Mouse (Mus musculus): ENCODE results near the gene Bcl6. TPM values are rescaled to one million over a fixed set of nuclear protein-coding genes. Genes with fewer than 3 reads are reported as not detected.

The Bcl6 gene
- polyA plus RNA-seq, 2 experiments, result 0.19 to 0.63 TPM

DNA sequence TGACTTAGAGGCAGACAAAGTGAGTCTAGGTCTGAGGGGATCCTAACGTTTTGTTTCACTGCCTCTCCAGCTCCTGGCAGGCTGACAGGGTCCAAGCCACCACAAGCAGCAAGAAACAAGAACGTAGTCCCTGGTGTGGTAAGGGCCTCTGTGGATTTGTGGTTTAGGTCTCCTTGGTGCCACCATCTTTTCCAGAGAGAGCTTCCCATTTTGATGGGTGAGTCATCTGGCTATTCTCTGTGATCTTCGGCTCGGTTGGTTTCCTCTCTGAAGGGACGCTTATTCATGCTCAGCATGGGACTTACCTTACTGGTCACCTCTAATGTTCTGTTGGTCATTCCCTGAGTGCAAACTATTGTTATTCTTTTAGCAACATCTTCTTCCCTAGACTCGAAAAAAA is 27.6 kb upstream of the Bcl6 start:
- no peaks in the 10 kb centered on the region for H3K36me3 ChIP-seq (replicated peaks; ENCODE audit: control insufficient read depth, insufficient read depth, low read depth)
- no peaks in the 10 kb centered on the region for H3K9me3 ChIP-seq (ENCODE audit: control insufficient read depth, low read length)
- no peak overlapping the region for H3K4me3 ChIP-seq (ENCODE audit: insufficient read depth in 1 of 2, low read depth in 2 of 2, low read length in 2 of 2)
- H3K27me3 ChIP-seq (ENCODE audit: control insufficient read depth, insufficient read depth, low read length), result no peaks in the 10 kb centered on the region
- TF ChIP-seq EP300 (IDR thresholded peaks at IDR 0.05; ENCODE audit: low read depth), result no peak
- no peak for TF ChIP-seq CTCF (IDR thresholded peaks at IDR 0.05; ENCODE audit: low read depth)
- no peaks in the 10 kb centered on the region; a peak in 1 of 4 replicates for H3K4me1 ChIP-seq (replicated peaks; ENCODE audit: control insufficient read depth in 2 of 2, insufficient read depth in 2 of 2, low read length in 1 of 2)
- no peak overlapping the region for H3K9ac ChIP-seq (replicated peaks)
- H3K4me2 ChIP-seq (ENCODE audit: low read depth), result no peak overlapping the region
- ATAC-seq (ENCODE audit: insufficient read depth) (no peak), DNase-seq (ENCODE audit: low read depth in 3 of 3, low spot score in 3 of 3) (no peak)
- H3K27ac ChIP-seq, result no peak overlapping the region
- WGBS (ENCODE audit: insufficient replicate concordance), result 18% methylated on average over 6 of the region's 6 CpGs

DNA sequence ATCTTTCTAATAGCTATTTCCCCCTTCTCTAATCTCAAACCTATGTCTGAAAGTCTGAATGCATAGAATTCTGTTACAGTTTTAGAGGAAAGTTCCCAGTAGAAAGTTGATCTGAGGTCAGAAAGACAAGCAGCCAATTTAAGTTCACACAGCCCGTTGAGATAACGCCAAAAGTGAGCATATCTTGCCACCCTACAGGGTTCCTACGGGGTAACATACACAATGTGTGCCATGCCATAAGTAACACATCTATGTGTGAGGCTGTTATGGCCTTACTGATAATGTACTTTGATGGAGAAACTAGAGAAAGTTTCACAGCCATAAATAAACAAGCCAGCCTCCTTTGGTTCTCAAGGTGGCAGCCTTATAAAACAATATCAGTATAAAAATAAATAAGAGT is 25.7 kb upstream of the Bcl6 start:
- ATAC-seq (ENCODE audit: insufficient read depth), result no peak
- Histone ChIP-seq H3K27me3 (ENCODE audit: control insufficient read depth, insufficient read depth, low read length) (no peaks in the 10 kb centered on the region), H3K9ac (replicated peaks) (no peak overlapping the region), H3K9me3 (ENCODE audit: control insufficient read depth, low read length) (no peaks in the 10 kb centered on the region), H3K4me1 (replicated peaks; ENCODE audit: control insufficient read depth in 2 of 2, insufficient read depth in 2 of 2, low read length in 1 of 2) (no peaks in the 10 kb centered on the region; a peak in 1 of 4 replicates), H3K27ac (no peak overlapping the region), H3K4me2 (ENCODE audit: low read depth) (no peak overlapping the region), H3K36me3 (replicated peaks; ENCODE audit: control insufficient read depth, insufficient read depth, low read depth) (no peaks in the 10 kb centered on the region), H3K4me3 (ENCODE audit: insufficient read depth in 1 of 2, low read depth in 2 of 2, low read length in 2 of 2) (no peak overlapping the region)
- DNase-seq (ENCODE audit: low read depth in 3 of 3, low spot score in 3 of 3), result no peak
- 42% methylated on average over 3 of the region's 3 CpGs for WGBS (ENCODE audit: insufficient replicate concordance)
- TF ChIP-seq EP300 (IDR thresholded peaks at IDR 0.05; ENCODE audit: low read depth), result no peak
- no peak for TF ChIP-seq CTCF (IDR thresholded peaks at IDR 0.05; ENCODE audit: low read depth)

DNA sequence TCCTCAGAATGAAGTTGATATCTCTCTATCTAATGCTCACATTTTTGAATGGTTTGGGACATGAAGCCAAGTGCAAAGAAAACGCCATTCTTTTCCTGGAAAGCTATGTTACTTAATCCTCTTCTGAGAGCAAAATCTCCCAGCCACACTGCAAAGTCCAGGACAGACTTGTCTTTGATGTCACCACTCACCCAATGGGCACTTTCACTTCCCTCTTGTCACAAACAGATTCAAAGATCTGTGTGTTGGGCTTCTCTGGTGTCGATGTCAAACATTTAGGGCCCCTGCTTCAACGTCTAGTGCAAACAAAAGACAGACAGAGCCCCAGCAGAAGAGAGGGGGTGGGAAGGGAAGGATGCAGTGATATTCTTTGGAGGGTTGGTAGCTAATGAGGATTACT is 23.4 kb upstream of the Bcl6 start:
- Histone ChIP-seq H3K9ac (replicated peaks) (no peak overlapping the region), H3K27me3 (ENCODE audit: control insufficient read depth, insufficient read depth, low read length) (no peaks in the 10 kb centered on the region), H3K27ac (no peak overlapping the region), H3K4me2 (ENCODE audit: low read depth) (no peak overlapping the region), H3K9me3 (ENCODE audit: control insufficient read depth, low read length) (no peaks in the 10 kb centered on the region), H3K4me3 (ENCODE audit: insufficient read depth in 1 of 2, low read depth in 2 of 2, low read length in 2 of 2) (no peak overlapping the region), H3K4me1 (replicated peaks; ENCODE audit: control insufficient read depth in 2 of 2, insufficient read depth in 2 of 2, low read length in 1 of 2) (no peaks in the 10 kb centered on the region; a peak in 1 of 4 replicates), H3K36me3 (replicated peaks; ENCODE audit: control insufficient read depth, insufficient read depth, low read depth) (no peaks in the 10 kb centered on the region)
- TF ChIP-seq CTCF (IDR thresholded peaks at IDR 0.05; ENCODE audit: low read depth), result no peak
- TF ChIP-seq EP300 (IDR thresholded peaks at IDR 0.05; ENCODE audit: low read depth), result no peak
- ATAC-seq (ENCODE audit: insufficient read depth) (no peak), DNase-seq (ENCODE audit: low read depth in 3 of 3, low spot score in 3 of 3) (no peak)
- 19% methylated on average over 3 of the region's 3 CpGs for WGBS (ENCODE audit: insufficient replicate concordance)

DNA sequence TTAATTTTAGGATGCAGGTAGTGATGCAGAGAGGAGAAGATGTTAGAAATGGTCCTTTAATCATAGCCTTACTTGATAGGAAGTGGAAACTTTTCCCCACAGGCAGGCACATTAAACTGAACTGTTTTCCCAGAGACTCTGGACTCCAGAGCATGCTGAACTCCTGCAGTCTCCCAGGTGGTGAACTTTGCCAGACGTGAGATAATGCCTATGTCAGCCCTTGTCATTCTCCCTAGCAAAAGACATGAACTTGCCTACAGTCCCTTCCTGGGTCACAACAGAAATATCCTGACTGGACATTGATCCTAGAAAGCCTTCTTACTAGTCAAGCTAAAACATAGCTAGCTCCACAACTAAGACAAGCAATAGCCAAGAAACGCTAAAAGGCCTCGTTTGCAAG is 22.7 kb upstream of the Bcl6 start:
- no peaks in the 10 kb centered on the region; a peak in 1 of 4 replicates for H3K4me1 ChIP-seq (replicated peaks; ENCODE audit: control insufficient read depth in 2 of 2, insufficient read depth in 2 of 2, low read length in 1 of 2)
- no peaks in the 10 kb centered on the region for H3K27me3 ChIP-seq (ENCODE audit: control insufficient read depth, insufficient read depth, low read length)
- H3K36me3 ChIP-seq (replicated peaks; ENCODE audit: control insufficient read depth, insufficient read depth, low read depth), result no peaks in the 10 kb centered on the region
- H3K27ac ChIP-seq, result no peak overlapping the region
- H3K4me2 ChIP-seq (ENCODE audit: low read depth), result no peak overlapping the region
- no peak overlapping the region for H3K9ac ChIP-seq (replicated peaks)
- ATAC-seq (ENCODE audit: insufficient read depth) (no peak), DNase-seq (ENCODE audit: low read depth in 3 of 3, low spot score in 3 of 3) (no peak)
- TF ChIP-seq CTCF (IDR thresholded peaks at IDR 0.05; ENCODE audit: low read depth) (no peak), EP300 (IDR thresholded peaks at IDR 0.05; ENCODE audit: low read depth) (no peak)
- H3K4me3 ChIP-seq (ENCODE audit: insufficient read depth in 1 of 2, low read depth in 2 of 2, low read length in 2 of 2), result no peak overlapping the region
- no peaks in the 10 kb centered on the region for H3K9me3 ChIP-seq (ENCODE audit: control insufficient read depth, low read length)
- WGBS (ENCODE audit: insufficient replicate concordance), result 62% methylated on average over 3 of the region's 3 CpGs

- Histone ChIP-seq H3K27me3 (ENCODE audit: control insufficient read depth, insufficient read depth, low read length) (no peaks in the 10 kb centered on the region), H3K36me3 (replicated peaks; ENCODE audit: control insufficient read depth, insufficient read depth, low read depth) (no peaks in the 10 kb centered on the region), H3K4me2 (ENCODE audit: low read depth) (no peak overlapping the region), H3K9me3 (ENCODE audit: control insufficient read depth, low read length) (no peaks in the 10 kb centered on the region), H3K9ac (replicated peaks) (no peak overlapping the region), H3K4me1 (replicated peaks; ENCODE audit: control insufficient read depth in 2 of 2, insufficient read depth in 2 of 2, low read length in 1 of 2) (no peaks in the 10 kb centered on the region; a peak in 1 of 4 replicates), H3K27ac (no peak overlapping the region), H3K4me3 (ENCODE audit: insufficient read depth in 1 of 2, low read depth in 2 of 2, low read length in 2 of 2) (no peak overlapping the region)
- no peak for ATAC-seq (ENCODE audit: insufficient read depth)
- no peak for TF ChIP-seq EP300 (IDR thresholded peaks at IDR 0.05; ENCODE audit: low read depth)
- TF ChIP-seq CTCF (IDR thresholded peaks at IDR 0.05; ENCODE audit: low read depth), result no peak
- 64% methylated on average over 2 of the region's 2 CpGs for WGBS (ENCODE audit: insufficient replicate concordance)
- no peak for DNase-seq (ENCODE audit: low read depth in 3 of 3, low spot score in 3 of 3)
Measured at GRCm38 (mm10) chr16:24009891-24010290, 21.2 kb upstream of the Bcl6 start.

Data from liver, embryonic 14.5 days (tissue).